Mouse (Mus musculus): ENCODE results near the gene Ppp1r2. TPM values are rescaled to one million over a fixed set of nuclear protein-coding genes. Genes with fewer than 3 reads are reported as not detected.
"Not testable (repeated sequence)": the region's sequence is repeated elsewhere in the genome, so short reads cannot be mapped to it uniquely, and the experiment has no call there.

The Ppp1r2 gene
- 10 to 100 TPM; 66.3 to 78.3 (median 75.6) TPM for total RNA-seq (2022)

GRCm38 (mm10) chr16:31274674-31275460 is at the start of gene Ppp1r2:
TSS of gene Ppp1r2 (minus strand) at chr16:31275277.
- DNase-seq: peak; percentile 84

- no peak for DNase-seq
Measured at GRCm38 (mm10) chr16:31321501-31321900, 46.4 kb upstream of the Ppp1r2 start.

DNA sequence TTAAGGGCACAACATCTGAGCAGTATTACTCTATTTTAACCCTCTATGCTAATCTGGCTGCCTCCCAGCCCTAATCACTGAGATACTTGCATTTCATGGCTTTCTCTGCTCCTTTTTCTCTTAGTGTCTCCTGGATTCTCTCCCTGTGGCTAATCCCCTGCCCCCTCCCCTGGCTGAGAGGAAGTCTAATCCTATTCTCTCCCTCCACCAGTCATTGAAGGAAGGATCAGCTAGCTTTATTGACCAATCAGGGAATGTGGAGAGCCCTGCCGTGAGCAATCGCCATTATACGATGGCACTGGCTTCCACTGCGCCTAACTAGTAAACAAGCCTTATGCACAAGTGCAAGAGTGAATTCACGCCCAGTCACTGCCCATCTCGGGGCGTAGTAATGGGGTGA is 45.9 kb upstream of the Ppp1r2 start:
- DNase-seq: no peak

DNA sequence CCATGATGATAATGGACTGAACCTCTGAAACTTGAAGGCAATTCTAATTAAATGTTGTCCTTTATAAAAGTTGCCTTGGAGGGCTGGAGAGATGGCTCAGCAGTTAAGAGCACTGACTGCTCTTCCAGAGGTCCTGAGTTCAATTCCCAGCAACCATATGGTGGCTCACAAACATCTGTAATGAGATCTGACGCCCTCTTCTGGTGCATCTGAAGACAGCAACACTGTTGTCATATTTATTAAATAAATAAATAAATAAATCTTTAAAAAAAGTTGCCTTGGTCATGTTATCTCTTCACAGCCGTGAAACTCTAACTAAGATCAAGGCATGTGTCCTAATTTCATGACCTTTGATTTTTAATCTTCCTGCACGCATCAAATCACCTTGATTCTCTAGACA is 44.6 kb upstream of the Ppp1r2 start:
- not testable (repeated sequence) for DNase-seq

DNA sequence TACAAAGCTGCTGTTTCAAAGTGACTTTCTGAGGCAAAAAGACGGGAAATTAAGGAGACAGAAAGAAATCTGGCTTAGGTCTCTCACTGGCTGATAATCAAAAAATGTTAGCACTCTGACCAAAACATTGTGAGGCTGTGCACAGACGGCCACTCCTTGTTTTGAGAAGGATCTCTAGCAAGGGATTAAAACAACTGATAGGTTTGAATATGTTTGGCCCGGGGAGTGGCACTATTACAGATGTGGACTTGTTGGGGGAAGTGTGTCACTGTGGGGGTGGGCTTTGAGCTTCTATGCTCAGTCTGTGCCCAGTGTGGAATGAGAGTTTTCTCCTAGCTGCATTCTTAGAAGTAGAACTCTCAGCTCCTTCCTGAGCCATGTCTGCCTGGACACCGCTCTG is 44.2 kb upstream of the Ppp1r2 start:
- no peak for DNase-seq

GRCm38 (mm10) chr16:31318418-31318817 is 43.3 kb upstream of the Ppp1r2 start:
- DNase-seq: no peak

DNA sequence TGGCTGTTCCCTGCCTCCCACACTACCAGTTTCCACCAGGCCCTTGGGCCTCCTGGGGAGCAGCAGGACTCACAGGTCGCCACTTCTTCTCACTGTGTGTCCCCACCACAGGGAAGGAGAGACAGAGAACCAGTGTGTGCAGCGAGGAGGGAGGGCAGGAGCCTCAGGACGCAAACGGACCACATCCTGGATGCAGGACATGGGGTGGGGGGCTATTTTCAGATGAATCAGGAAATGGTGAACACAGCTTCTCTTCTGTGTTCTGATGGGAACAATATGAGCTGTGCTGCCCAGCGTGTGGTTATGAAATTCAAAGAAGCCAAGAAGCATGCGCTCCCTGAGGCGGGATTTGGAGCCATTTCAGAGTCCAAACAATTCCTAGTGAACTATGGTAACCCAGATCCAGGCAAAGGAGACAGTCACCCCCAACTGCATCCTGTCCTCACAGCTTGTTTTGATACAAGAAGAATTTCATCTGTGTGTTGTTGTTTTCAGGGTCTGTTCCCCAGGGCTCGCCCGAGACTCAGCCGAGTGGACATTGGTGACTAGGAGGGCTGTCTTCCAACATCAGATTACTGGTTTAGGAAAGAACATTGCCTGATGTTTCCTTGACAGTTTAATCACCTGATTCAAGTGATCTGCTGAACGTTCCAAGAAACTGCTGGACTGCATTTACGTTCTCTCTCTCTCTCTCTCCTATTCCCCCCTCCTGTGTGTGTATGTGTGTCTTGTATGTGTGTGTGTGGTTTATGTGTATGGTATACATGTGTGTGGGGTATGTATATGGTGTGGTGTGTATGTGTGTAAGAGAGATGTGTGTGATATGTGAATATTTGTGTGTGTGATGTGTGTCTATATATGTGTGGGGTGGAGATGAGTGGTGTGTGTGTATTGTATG is 41.4 kb upstream of the Ppp1r2 start:
- DNase-seq: not testable (repeated sequence)

- no peak for DNase-seq
Measured at GRCm38 (mm10) chr16:31315294-31315693, 40.2 kb upstream of the Ppp1r2 start.

DNA sequence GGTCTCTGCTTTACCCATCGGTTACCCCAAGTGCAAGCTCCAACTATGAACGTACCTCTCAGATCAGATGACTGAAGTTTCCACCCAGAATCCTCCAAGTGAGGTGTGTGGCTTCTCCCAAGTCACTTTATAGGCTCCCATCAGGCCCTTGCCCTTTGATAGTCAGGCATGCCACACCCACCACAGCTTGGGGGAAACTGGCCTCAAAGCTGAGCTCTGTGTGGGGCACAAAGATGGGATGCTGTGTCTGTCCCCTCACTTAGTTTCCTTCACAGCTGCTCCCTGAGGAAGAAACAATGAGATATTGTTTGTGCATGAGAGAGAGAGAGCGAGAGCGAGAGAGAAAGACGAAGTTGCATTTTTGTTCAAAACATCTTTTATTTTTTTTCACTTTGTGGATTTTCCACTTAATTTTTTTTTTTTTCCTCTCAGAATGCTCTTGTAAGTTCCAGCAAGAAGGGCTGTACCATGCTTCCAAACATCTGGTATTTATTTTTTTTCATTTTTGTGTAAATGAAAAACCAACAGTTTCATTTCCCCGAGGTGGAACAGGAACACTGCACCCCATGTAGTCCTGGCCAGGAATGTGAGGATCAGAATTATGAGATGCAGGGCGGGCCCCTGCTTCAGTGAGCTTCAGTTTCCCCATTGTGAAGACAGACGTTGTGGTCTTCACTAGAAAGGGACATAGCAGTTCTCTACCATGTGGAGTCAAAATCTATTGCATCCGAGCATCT is 39.6 kb upstream of the Ppp1r2 start, which contains the start of gene Apod:
Gene Apod, minus strand, starts transcription at position 312 of the 737 bp plus-strand sequence.
- DNase-seq: no peak

DNA sequence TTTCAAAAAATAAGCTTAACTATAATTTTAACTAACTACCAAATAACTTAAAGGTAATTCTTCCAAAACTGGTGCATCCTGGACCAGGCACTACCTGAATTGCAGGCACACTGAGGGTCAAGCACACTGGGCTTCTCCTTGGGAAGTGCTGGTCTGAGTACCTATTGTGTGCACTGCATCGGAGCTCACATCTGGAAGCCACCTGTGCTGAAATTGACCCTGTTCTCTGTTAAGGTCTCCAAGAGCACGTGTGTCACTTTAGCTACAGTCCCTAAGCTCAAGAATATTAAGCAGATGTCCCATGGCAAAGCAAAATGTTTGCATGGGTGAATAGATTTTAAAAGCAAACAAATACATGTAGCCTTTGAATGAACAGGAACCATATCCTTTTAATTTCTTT is 38.5 kb upstream of the Ppp1r2 start:
- DNase-seq: no peak

GRCm38 (mm10) chr16:31312296-31312695 is 37.2 kb upstream of the Ppp1r2 start:
- DNase-seq: no peak

DNA sequence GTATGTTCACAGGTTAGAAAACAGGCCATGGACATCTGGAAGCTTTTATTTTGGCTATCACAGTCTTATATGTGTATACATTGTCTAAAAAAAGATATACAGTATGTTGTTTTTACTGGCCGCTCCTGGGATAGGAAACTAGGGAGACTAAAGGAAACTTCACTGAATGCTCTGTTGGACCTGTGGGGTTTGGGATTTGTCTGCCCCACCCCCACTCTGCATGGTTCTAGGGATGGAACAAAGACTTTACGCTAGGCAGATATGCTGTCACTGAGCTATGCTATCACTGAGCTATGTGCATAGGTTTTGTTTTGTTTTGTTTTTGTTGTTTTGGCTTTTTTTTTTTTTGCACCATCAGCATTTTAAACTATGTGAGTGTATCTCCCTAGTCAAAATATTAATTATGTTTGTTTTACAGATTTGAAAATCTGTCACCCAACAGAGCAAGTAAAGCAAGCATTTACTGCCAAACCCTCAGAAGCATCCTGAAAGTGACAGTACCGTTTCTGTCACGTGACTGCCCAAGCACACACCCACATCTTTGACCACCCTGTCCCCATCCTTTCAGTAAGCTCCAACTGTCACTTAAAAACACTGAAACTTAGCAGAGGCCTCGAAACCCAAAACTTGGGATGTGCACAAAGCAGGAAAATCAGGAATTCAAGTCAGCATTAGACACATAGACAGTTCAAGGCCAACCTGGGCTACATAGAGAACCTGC is 30.3 kb upstream of the Ppp1r2 start:
- no peak for DNase-seq

- no peak for DNase-seq
Measured at GRCm38 (mm10) chr16:31303276-31303675, 28.2 kb upstream of the Ppp1r2 start.

GRCm38 (mm10) chr16:31300883-31301532 is 25.9 kb upstream of the Ppp1r2 start:
- DNase-seq: no peak

GRCm38 (mm10) chr16:31300467-31300866 is 25.4 kb upstream of the Ppp1r2 start:
- DNase-seq: no peak

- no peak for DNase-seq
Measured at GRCm38 (mm10) chr16:31299960-31300353, 24.9 kb upstream of the Ppp1r2 start.

- DNase-seq: no peak
Measured at GRCm38 (mm10) chr16:31299164-31299959, 24.3 kb upstream of the Ppp1r2 start.

- DNase-seq: no peak
Measured at GRCm38 (mm10) chr16:31297113-31297512, 22.0 kb upstream of the Ppp1r2 start.

GRCm38 (mm10) chr16:31293761-31294160 is 18.7 kb upstream of the Ppp1r2 start:
- DNase-seq: no peak

- DNase-seq: no peak
Measured at GRCm38 (mm10) chr16:31290751-31291365, 15.8 kb upstream of the Ppp1r2 start.

Measured in adrenal gland, adult 8-10 months (tissue).